Mouse (Mus musculus): ENCODE data around the gene Vamp2. TPM values are rescaled to one million over a fixed set of nuclear protein-coding genes. Genes with fewer than 3 reads are reported as not detected.
A peak's percentile ranks its signal among the peaks of the same experiment; 100 is the strongest.
"Not testable (repeated sequence)": the region's sequence is repeated elsewhere in the genome, so short reads cannot be mapped to it uniquely, and the experiment has no call there.

Gene Vamp2
- polyA plus RNA-seq, 1 experiment, result 55.9 TPM

GRCm38 (mm10) chr11:69089616-69090290 lies 1.5 kb downstream of the Vamp2 start:
- peaks cover 3% of the 10 kb centered on the region; the same call in 1 of the 2 replicates for H3K4me1 ChIP-seq (ENCODE audit: control insufficient read depth, insufficient read depth, low read length)
- peak overlapping the region; percentile 86 for H3K4me3 ChIP-seq (replicated peaks; ENCODE audit: control insufficient read depth, low read depth, low read length)
- 86% methylated on average over 12 of the region's 12 CpGs for WGBS
- TF ChIP-seq POLR2A (IDR thresholded peaks at IDR 0.05; ENCODE audit: borderline replicate concordance, control insufficient read depth, low read depth, low read length) (no peak), CTCF (IDR thresholded peaks at IDR 0.05; ENCODE audit: control insufficient read depth, insufficient read depth, low read length) (no peak)
- H3K27ac ChIP-seq (ENCODE audit: control insufficient read depth, insufficient read depth, low read depth, low read length, poor library complexity), result no peak overlapping the region; the same call in 1 of the 2 replicates

GRCm38 (mm10) chr11:69090367-69090766 lies 2.1 kb downstream of the Vamp2 start:
- TF ChIP-seq POLR2A (IDR thresholded peaks at IDR 0.05; ENCODE audit: borderline replicate concordance, control insufficient read depth, low read depth, low read length) (no peak), CTCF (IDR thresholded peaks at IDR 0.05; ENCODE audit: control insufficient read depth, insufficient read depth, low read length) (no peak)
- no peak overlapping the region for H3K4me3 ChIP-seq (replicated peaks; ENCODE audit: control insufficient read depth, low read depth, low read length)
- H3K4me1 ChIP-seq (ENCODE audit: control insufficient read depth, insufficient read depth, low read length), result peaks cover 3% of the 10 kb centered on the region; the same call in 1 of the 2 replicates
- no peak overlapping the region; the same call in 1 of the 2 replicates for H3K27ac ChIP-seq (ENCODE audit: control insufficient read depth, insufficient read depth, low read depth, low read length, poor library complexity)
- WGBS, result 82% methylated on average over 6 of the region's 6 CpGs

GRCm38 (mm10) chr11:69091566-69092385 lies 3.5 kb downstream of the Vamp2 start:
- Histone ChIP-seq H3K4me1 (ENCODE audit: control insufficient read depth, insufficient read depth, low read length) (peaks cover 3% of the 10 kb centered on the region; the same call in 1 of the 2 replicates), H3K4me3 (replicated peaks; ENCODE audit: control insufficient read depth, low read depth, low read length) (no peak overlapping the region), H3K27ac (ENCODE audit: control insufficient read depth, insufficient read depth, low read depth, low read length, poor library complexity) (no peak overlapping the region)
- 70% methylated on average over 7 of the region's 7 CpGs for WGBS
- TF ChIP-seq POLR2A (IDR thresholded peaks at IDR 0.05; ENCODE audit: borderline replicate concordance, control insufficient read depth, low read depth, low read length) (no peak), CTCF (IDR thresholded peaks at IDR 0.05; ENCODE audit: control insufficient read depth, insufficient read depth, low read length) (no peak)

GRCm38 (mm10) chr11:69092386-69092751 lies 4.1 kb downstream of the Vamp2 start:
- H3K4me1 ChIP-seq (ENCODE audit: control insufficient read depth, insufficient read depth, low read length), result peaks cover 3% of the 10 kb centered on the region; the same call in 1 of the 2 replicates
- H3K27ac ChIP-seq (ENCODE audit: control insufficient read depth, insufficient read depth, low read depth, low read length, poor library complexity), result no peak overlapping the region
- H3K4me3 ChIP-seq (replicated peaks; ENCODE audit: control insufficient read depth, low read depth, low read length), result no peak overlapping the region
- TF ChIP-seq CTCF (IDR thresholded peaks at IDR 0.05; ENCODE audit: control insufficient read depth, insufficient read depth, low read length) (peak; percentile 76), POLR2A (IDR thresholded peaks at IDR 0.05; ENCODE audit: borderline replicate concordance, control insufficient read depth, low read depth, low read length) (no peak)
- 3% methylated on average over 3 of the region's 3 CpGs for WGBS

- 59% methylated on average over 4 of the region's 4 CpGs for WGBS
- no peak overlapping the region for H3K27ac ChIP-seq (ENCODE audit: control insufficient read depth, insufficient read depth, low read depth, low read length, poor library complexity)
- H3K4me1 ChIP-seq (ENCODE audit: control insufficient read depth, insufficient read depth, low read length), result peaks cover 6% of the 10 kb centered on the region; the same call in 1 of the 2 replicates
- TF ChIP-seq CTCF (IDR thresholded peaks at IDR 0.05; ENCODE audit: control insufficient read depth, insufficient read depth, low read length), result no peak
- no peak for TF ChIP-seq POLR2A (IDR thresholded peaks at IDR 0.05; ENCODE audit: borderline replicate concordance, control insufficient read depth, low read depth, low read length)
- no peak overlapping the region for H3K4me3 ChIP-seq (replicated peaks; ENCODE audit: control insufficient read depth, low read depth, low read length)
Observed at GRCm38 (mm10) chr11:69092871-69093270, 4.6 kb downstream of the Vamp2 start.

GRCm38 (mm10) chr11:69093856-69094255 lies 5.6 kb downstream of the Vamp2 start:
- not testable (repeated sequence) for H3K4me3 ChIP-seq (replicated peaks; ENCODE audit: control insufficient read depth, low read depth, low read length); H3K27ac ChIP-seq (ENCODE audit: control insufficient read depth, insufficient read depth, low read depth, low read length, poor library complexity)
- peaks cover 13% of the 10 kb centered on the region; the same call in 1 of the 2 replicates for H3K4me1 ChIP-seq (ENCODE audit: control insufficient read depth, insufficient read depth, low read length)
- 90% methylated on average over 7 of the region's 7 CpGs for WGBS

- Histone ChIP-seq H3K27ac (ENCODE audit: control insufficient read depth, insufficient read depth, low read depth, low read length, poor library complexity) (peak within 1 kb of the TSS; percentile 91), H3K4me3 (replicated peaks; ENCODE audit: control insufficient read depth, low read depth, low read length) (peak within 1 kb of the TSS; percentile 80), H3K4me1 (ENCODE audit: control insufficient read depth, insufficient read depth, low read length) (peaks cover 10% of the 10 kb centered on the region; the same call in 1 of the 2 replicates)
- WGBS, result under 1% methylated on average over 37 of the region's 37 CpGs
- TF ChIP-seq CTCF (IDR thresholded peaks at IDR 0.05; ENCODE audit: control insufficient read depth, insufficient read depth, low read length) (no peak), POLR2A (IDR thresholded peaks at IDR 0.05; ENCODE audit: borderline replicate concordance, control insufficient read depth, low read depth, low read length) (peak; percentile 58)
Observed at GRCm38 (mm10) chr11:69094697-69095429, 6.6 kb downstream of the Vamp2 start, which contains the start of gene Per1. Gene Per1 (plus strand): TSS chr11:69095217.

Measured in bone marrow, adult 2 months (tissue).